Comparison of ENCODE assay signal across 17 mouse cellular contexts in genomic region chr12:4392074-4392473, GRCm38 (mm10).
DNase-seq lines count a peak whose midpoint lies in the region; ATAC-seq lines count a peak whose summit lies in the region.
"Had no signal": no experiment of that assay in that cellular context is flagged by ENCODE, and none has a peak within 500 bp of the region (broad histone marks: within the 10 kb centered on the region; RNA-seq: fewer than 3 reads in every experiment).

No protein-coding gene starts in this region.

- intact Hi-C loops in left cerebral cortex, postnatal 36 days (cut with DNase I), result no loop called here

- 82% methylated on average over 3 of the region's 3 CpGs for WGBS in hindbrain, embryonic 16.5 days
- WGBS in hindbrain, embryonic 11.5 days, result 76% methylated on average over 3 of the region's 3 CpGs
- WGBS in heart, embryonic 13.5 days, result 25% methylated on average over 3 of the region's 3 CpGs
- WGBS in forebrain, embryonic 15.5 days, result 86% methylated on average over 3 of the region's 3 CpGs
- 82% methylated on average over 3 of the region's 3 CpGs for WGBS in hindbrain, embryonic 10.5 days

- no peaks in the 10 kb centered on the region for H3K27me3 ChIP-seq in hindbrain, embryonic 16.5 days (replicated peaks; ENCODE audit: control insufficient read depth, insufficient read depth, low read length)
- H3K27me3 ChIP-seq in hindbrain, embryonic 11.5 days (ENCODE audit: control insufficient read depth, insufficient read depth, low read length), result no peaks in the 10 kb centered on the region
- H3K27me3 ChIP-seq in heart, embryonic 13.5 days (replicated peaks), result no peaks in the 10 kb centered on the region
- H3K27me3 ChIP-seq in forebrain, embryonic 15.5 days, result no peaks in the 10 kb centered on the region
- H3K27me3 ChIP-seq in hindbrain, embryonic 10.5 days (ENCODE audit: insufficient read depth, poor library complexity, severe bottlenecking), result no peaks in the 10 kb centered on the region
- H3K27me3 ChIP-seq: limb, embryonic 13.5 days had no signal

- no peak for DNase-seq in hindbrain, embryonic 11.5 days (ENCODE audit: low spot score)
- peak; percentile 48 for DNase-seq in adrenal gland, postnatal 10 days
- peak; percentile 45 for DNase-seq in testis, postnatal 10 days (ENCODE audit: low spot score)
- no peak for DNase-seq in left cerebral cortex, postnatal 36 days (ENCODE audit: low spot score in 2 of 2)
- no peak for DNase-seq in hindbrain, embryonic 10.5 days (ENCODE audit: low spot score)
- DNase-seq: kidney, adult 2 months; kidney, postnatal 25 days; lung, postnatal 14 days; right cerebral cortex, adult 18-20 months; thymus, postnatal 25 days had no signal

- peak; percentile 37; the same call in 1 of the 2 replicates for ATAC-seq in hindbrain, embryonic 16.5 days
- no peak for ATAC-seq in hindbrain, embryonic 11.5 days (ENCODE audit: low FRiP score)
- ATAC-seq in heart, embryonic 13.5 days (ENCODE audit: extremely low read depth, insufficient number of reproducible peaks, low FRiP score, low TSS enrichment), result no peak
- no peak for ATAC-seq in forebrain, embryonic 15.5 days (replicated peaks)
- ATAC-seq: forebrain, embryonic 14.5 days; midbrain, embryonic 16.5 days had no signal

- H3K9ac ChIP-seq in hindbrain, embryonic 16.5 days (ENCODE audit: low read depth, low read length), result no peak overlapping the region
- H3K9ac ChIP-seq in hindbrain, embryonic 11.5 days (ENCODE audit: low read depth, low read length), result no peak overlapping the region
- H3K9ac ChIP-seq in heart, embryonic 13.5 days, result no peak overlapping the region
- H3K9ac ChIP-seq in forebrain, embryonic 15.5 days (replicated peaks), result no peak overlapping the region
- H3K9ac ChIP-seq: limb, embryonic 13.5 days had no signal

- H3K4me1 ChIP-seq in hindbrain, embryonic 16.5 days (ENCODE audit: control insufficient read depth, insufficient read depth, low read depth, low read length), result no peaks in the 10 kb centered on the region
- no peaks in the 10 kb centered on the region for H3K4me1 ChIP-seq in hindbrain, embryonic 11.5 days (replicated peaks; ENCODE audit: control insufficient read depth, insufficient read depth, low read length)
- peaks cover 15% of the 10 kb centered on the region for H3K4me1 ChIP-seq in heart, embryonic 13.5 days
- H3K4me1 ChIP-seq in forebrain, embryonic 15.5 days, result 0 out of 2 replicates have a peak, but pooled peaks cover 4% of the 10 kb centered on the region
- H3K4me1 ChIP-seq in hindbrain, embryonic 10.5 days (replicated peaks), result no peaks in the 10 kb centered on the region; the same call in 1 of the 2 replicates
- H3K4me1 ChIP-seq: limb, embryonic 13.5 days had no signal

- no peaks in the 10 kb centered on the region for H3K36me3 ChIP-seq in hindbrain, embryonic 16.5 days (ENCODE audit: control insufficient read depth, insufficient read depth, low read length)
- H3K36me3 ChIP-seq in hindbrain, embryonic 11.5 days (ENCODE audit: control insufficient read depth, insufficient read depth, low read length), result no peaks in the 10 kb centered on the region
- no peaks in the 10 kb centered on the region for H3K36me3 ChIP-seq in heart, embryonic 13.5 days
- H3K36me3 ChIP-seq in forebrain, embryonic 15.5 days, result 0 out of 2 replicates have a peak, but pooled peaks cover 3% of the 10 kb centered on the region
- H3K36me3 ChIP-seq in hindbrain, embryonic 10.5 days, result no peaks in the 10 kb centered on the region
- H3K36me3 ChIP-seq: limb, embryonic 13.5 days had no signal

- no peak overlapping the region for H3K4me3 ChIP-seq in hindbrain, embryonic 16.5 days (ENCODE audit: low read length)
- H3K4me3 ChIP-seq in hindbrain, embryonic 11.5 days (ENCODE audit: low read depth, low read length), result no peak overlapping the region
- no peak overlapping the region for H3K4me3 ChIP-seq in heart, embryonic 13.5 days
- H3K4me3 ChIP-seq in forebrain, embryonic 15.5 days, result no peak overlapping the region
- no peak overlapping the region for H3K4me3 ChIP-seq in hindbrain, embryonic 10.5 days
- H3K4me3 ChIP-seq: erythroblast, embryonic 14.5 days; limb, embryonic 13.5 days had no signal

- no peak overlapping the region for H3K4me2 ChIP-seq in hindbrain, embryonic 16.5 days (ENCODE audit: low read length)
- H3K4me2 ChIP-seq in hindbrain, embryonic 11.5 days (replicated peaks; ENCODE audit: low read depth, low read length), result no peak overlapping the region
- no peak overlapping the region for H3K4me2 ChIP-seq in heart, embryonic 13.5 days
- H3K4me2 ChIP-seq in forebrain, embryonic 15.5 days (replicated peaks), result no peak overlapping the region
- H3K4me2 ChIP-seq: limb, embryonic 13.5 days had no signal

- no peak overlapping the region for H3K27ac ChIP-seq in hindbrain, embryonic 16.5 days (ENCODE audit: low read depth, low read length)
- no peak overlapping the region for H3K27ac ChIP-seq in hindbrain, embryonic 11.5 days (ENCODE audit: low read depth, low read length)
- H3K27ac ChIP-seq in heart, embryonic 13.5 days (replicated peaks), result peak overlapping the region; percentile 36
- no peak overlapping the region for H3K27ac ChIP-seq in forebrain, embryonic 15.5 days (replicated peaks)
- no peak overlapping the region for H3K27ac ChIP-seq in hindbrain, embryonic 10.5 days
- H3K27ac ChIP-seq: limb, embryonic 13.5 days had no signal

- H3K9me3 ChIP-seq in hindbrain, embryonic 16.5 days (ENCODE audit: control insufficient read depth, low read length), result no peaks in the 10 kb centered on the region
- H3K9me3 ChIP-seq in hindbrain, embryonic 11.5 days (ENCODE audit: control insufficient read depth, low read length), result no peaks in the 10 kb centered on the region
- H3K9me3 ChIP-seq in heart, embryonic 13.5 days, result no peaks in the 10 kb centered on the region
- no peaks in the 10 kb centered on the region for H3K9me3 ChIP-seq in forebrain, embryonic 15.5 days
- no peaks in the 10 kb centered on the region for H3K9me3 ChIP-seq in hindbrain, embryonic 10.5 days
- H3K9me3 ChIP-seq: limb, embryonic 13.5 days had no signal

Comparison
In these comparisons a context has a peak if more than half of its experiments do, and no peak if none do; other contexts are left out.
1. DNase-seq: peak in adrenal gland, postnatal 10 days (single experiment) and testis, postnatal 10 days (single experiment); none in hindbrain, embryonic 11.5 days (single experiment), left cerebral cortex, postnatal 36 days (0 of 2) and hindbrain, embryonic 10.5 days (single experiment).